ENCODE assay signal across 7 mouse cellular contexts in genomic region chr8:90349709-90350562, GRCm38 (mm10). TPM values are rescaled to one million over a fixed set of nuclear protein-coding genes. Genes with fewer than 3 reads are reported as not detected.
DNase-seq lines count a peak whose midpoint lies in the region; ATAC-seq and TF ChIP-seq lines count a peak whose summit lies in the region.

No protein-coding gene starts in this region.

- TF ChIP-seq CTCF in layer of hippocampus, adult 2 months (conservative IDR thresholded peaks at IDR 0.05) = peak; percentile 81

- DNase-seq in layer of hippocampus, adult 2 months (ENCODE audit: low spot score in 2 of 2) = no peak
- no peak for DNase-seq in layer of hippocampus, adult 11-12 months (ENCODE audit: low spot score)
- DNase-seq in embryo, embryonic 11 days = peak; percentile 66
- peak; percentile 54 to 71 for DNase-seq in lung, postnatal 4 days
- DNase-seq in spleen, postnatal 14 days (ENCODE audit: low spot score in 2 of 2) = no peak
- DNase-seq in B cell, adult 2 months = no peak

- peak; percentile 18 to 40; a peak in 1 of 4 replicates for ATAC-seq in hematopoietic stem cell, adult 5-6 weeks (replicated peaks in 1 of 2; ENCODE audit: insufficient read depth in 1 of 2, low FRiP score in 2 of 2, low TSS enrichment in 1 of 2, low read depth in 1 of 2, poor library complexity in 2 of 2, severe bottlenecking in 2 of 2)

- no peak overlapping the region for H3K27ac ChIP-seq in layer of hippocampus, adult 2 months

- no peak overlapping the region for H3K4me3 ChIP-seq in layer of hippocampus, adult 2 months

RNA-seq across cellular contexts. Expression of gene Tox3, which starts 1.8 kb away (rescaled TPM):
- 10 to 100 TPM; 12.3 to 14.0 TPM for total RNA-seq in layer of hippocampus, adult 2 months (2021)
- total RNA-seq in hematopoietic stem cell, adult 5-6 weeks (2017) = 0.50 and 4.4 TPM in 2 replicates

Comparison
In these comparisons a context has a peak if more than half of its experiments do, and no peak if none do; other contexts are left out.
1. DNase-seq: peak in embryo, embryonic 11 days (single experiment) and lung, postnatal 4 days (2 of 2); none in layer of hippocampus, adult 2 months (0 of 2), layer of hippocampus, adult 11-12 months (single experiment), spleen, postnatal 14 days (0 of 2) and B cell, adult 2 months (0 of 2).